Mouse (Mus musculus): ENCODE measurements around the gene Amhr2.

Gene Amhr2

GRCm38 (mm10) chr15:102445146-102445545 lies at the start of gene Amhr2:
Gene Amhr2 (plus strand): TSS chr15:102445367.
- no peak for DNase-seq

- no peak for DNase-seq
These were observed 46.5 kb upstream of the Amhr2 start for GRCm38 (mm10) chr15:102398629-102399028.

- peak; percentile 95 for DNase-seq
These were observed 45.6 kb upstream of the Amhr2 start for GRCm38 (mm10) chr15:102399229-102400221.

DNA sequence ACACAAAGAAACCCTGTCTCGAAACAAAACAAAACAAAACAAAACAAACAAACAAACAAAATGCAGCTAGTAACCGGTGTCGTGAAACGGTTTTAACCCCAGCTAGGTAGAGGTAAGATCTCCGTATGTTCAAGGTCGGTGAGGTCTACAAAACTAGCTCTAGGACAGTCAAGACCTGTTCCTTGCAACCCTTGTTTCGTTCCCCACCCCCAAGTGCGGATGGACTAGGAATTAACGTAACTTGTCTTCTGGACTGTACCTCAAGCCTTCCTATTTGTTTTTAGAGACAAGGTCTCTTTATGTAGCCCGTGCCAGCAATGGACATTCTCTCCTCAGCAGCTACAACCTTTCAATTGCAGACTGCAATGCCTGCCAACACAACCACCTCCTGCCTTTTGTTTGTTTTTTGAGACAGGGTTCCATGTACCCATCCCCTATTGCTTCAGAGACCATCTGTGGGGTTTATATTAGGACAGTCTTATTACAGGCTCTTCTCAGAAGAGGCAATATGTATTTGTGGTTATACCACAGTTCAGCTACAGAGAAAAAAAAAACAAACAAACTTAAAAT lies 44.6 kb upstream of the Amhr2 start:
- no peak for DNase-seq

DNA sequence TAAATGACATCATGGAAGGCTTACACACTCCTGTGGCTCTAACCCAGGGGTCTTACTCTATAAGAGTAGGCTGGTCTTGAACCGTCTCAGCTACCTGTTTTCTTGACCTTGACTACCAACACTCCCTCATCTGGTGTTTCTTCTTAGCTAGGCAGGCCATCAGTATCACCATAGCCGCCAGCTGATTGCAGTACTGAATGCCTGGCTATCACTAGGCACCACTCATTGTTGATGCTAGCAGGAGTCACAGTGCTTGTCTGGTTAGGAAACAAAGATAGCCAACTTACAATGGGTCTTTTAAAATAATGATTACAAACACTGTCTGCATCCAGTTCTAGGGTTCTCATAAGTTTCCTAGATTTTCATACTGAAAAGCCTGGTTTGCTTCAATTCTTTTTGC lies 43.9 kb upstream of the Amhr2 start:
- no peak for DNase-seq

DNA sequence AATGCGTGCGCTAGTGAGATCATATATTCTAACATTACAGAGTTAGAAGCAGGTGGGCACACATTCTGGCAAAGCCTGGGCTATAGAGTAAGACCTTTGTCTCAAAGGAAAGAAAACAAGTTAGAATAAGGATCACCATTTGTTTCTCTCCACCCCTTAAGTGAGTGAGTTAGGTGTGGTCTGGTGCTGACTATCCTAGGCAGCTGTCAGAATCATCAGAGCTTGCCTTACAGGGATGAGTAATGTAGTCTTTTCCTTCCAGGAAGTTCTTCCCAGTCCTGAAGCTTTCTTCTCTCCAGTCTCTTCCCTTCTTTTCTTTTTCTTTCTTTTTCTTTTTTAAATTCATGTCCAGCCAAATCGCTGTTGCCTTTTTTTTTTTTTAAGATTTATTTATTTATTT lies 43.0 kb upstream of the Amhr2 start:
- DNase-seq, result no peak

- no peak for DNase-seq
These were observed 40.3 kb upstream of the Amhr2 start for GRCm38 (mm10) chr15:102404608-102405488.

GRCm38 (mm10) chr15:102405489-102406195 lies 39.5 kb upstream of the Amhr2 start, which contains the start of gene Sp1:
Gene Sp1 (plus strand): TSS chr15:102406143.
- DNase-seq, result peak; percentile 100

- peak; percentile 90 for DNase-seq
These were observed 38.8 kb upstream of the Amhr2 start for GRCm38 (mm10) chr15:102406196-102406911.

DNA sequence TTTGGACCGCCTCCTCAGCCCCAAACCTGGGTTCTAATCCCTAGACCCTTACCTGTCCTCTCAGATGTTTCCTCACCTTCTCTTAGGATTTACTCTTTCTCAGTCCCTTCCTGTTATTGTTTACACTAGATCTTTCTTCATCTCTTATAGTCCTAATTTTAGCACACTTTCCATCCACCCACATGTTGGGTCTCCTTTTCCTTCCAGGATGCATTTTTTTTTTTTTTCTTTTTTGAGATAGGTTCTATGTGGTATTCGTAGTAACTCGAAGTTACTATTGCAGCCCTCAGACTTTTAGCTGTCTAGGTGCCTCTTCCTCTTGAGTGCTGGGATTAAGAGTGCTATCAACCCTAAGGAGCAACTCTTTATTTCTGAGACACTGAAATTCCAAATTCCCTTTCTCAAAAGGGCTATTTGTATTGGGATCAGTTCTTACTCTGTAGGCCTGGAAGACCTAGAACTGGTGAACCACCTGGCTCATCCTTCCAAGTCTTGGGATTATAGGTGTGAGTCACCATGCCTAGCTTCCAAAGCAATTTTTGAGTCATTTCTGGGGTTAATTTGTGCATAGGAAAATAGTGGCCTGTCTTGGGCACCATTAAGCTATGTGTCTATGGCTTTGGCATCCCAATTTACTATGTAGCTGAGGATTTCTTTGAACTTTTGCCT lies 38.1 kb upstream of the Amhr2 start:
- DNase-seq, result no peak

DNA sequence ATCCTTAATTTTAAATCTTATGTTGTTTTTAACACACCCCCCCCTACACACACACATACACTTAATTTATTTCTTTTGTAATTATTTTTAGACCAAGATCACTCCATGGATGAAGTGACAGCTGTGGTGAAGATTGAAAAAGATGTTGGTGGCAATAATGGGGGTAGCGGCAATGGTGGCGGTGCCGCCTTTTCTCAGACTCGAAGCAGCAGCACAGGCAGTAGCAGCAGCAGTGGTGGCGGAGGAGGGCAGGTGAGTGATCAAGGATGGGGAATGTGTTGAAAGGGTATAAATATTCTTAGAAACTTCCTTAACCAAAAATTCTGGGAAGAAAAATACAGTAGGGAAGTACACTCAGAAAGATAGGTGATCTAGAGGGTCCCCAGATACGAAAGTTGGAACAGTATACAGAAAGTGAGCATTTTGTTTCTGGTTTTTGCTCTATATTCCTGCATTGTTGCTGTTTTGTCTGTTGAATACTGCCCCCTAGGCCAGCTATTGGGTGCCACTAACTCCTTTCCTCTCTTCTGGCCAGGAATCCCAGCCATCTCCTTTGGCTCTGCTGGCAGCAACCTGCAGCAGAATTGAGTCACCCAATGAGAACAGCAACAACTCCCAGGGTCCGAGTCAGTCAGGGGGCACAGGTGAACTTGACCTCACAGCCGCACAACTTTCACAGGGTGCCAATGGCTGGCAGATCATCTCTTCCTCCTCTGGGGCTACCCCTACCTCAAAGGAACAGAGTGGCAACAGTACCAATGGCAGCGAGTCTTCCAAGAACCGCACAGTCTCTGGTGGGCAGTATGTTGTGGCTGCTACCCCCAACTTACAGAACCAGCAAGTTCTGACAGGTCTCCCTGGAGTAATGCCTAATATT lies 37.2 kb upstream of the Amhr2 start:
- DNase-seq, result no peak

- no peak for DNase-seq
These were observed 36.5 kb upstream of the Amhr2 start for GRCm38 (mm10) chr15:102408558-102409130.

- no peak for DNase-seq
These were observed 35.9 kb upstream of the Amhr2 start for GRCm38 (mm10) chr15:102409286-102409685.

DNA sequence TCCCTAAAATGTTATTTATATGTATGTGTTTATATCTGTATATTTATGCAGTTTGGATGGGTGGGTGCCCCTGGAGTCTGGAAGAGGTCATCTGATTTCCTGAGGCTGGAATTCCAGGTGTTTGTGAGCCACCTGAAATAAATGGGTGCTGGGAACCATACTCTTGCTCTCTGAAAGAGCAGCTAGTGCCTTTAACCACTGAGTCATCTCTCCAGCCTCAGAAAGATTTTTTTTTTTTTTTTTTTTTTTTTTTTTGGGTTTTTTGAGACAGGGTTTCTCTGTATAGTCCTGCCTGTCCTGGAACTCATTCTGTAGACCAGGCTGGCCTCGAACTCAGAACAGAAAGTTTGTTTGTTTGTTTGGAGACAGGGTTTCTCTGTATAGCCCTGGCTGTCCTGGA lies 34.1 kb upstream of the Amhr2 start:
- no peak for DNase-seq

DNA sequence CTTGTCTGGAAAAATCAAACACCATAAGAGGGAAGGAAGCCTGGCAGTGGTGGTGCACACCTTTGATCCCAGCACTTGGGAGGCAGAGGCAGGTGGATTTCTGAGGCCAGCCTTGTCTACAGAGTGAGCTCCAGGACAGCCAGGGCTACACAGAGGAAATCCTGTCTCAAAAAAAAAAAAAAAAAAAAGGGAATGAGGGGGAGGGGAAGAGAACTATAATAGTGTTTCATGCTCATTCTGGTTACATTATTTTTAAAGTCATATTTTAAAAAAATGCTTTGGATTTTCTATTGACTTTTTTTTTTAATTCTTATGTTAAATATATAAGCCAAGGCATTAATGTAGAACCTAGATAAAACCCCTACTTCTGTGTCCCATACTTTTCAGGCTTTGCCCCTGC lies 31.5 kb upstream of the Amhr2 start:
- no peak for DNase-seq

DNA sequence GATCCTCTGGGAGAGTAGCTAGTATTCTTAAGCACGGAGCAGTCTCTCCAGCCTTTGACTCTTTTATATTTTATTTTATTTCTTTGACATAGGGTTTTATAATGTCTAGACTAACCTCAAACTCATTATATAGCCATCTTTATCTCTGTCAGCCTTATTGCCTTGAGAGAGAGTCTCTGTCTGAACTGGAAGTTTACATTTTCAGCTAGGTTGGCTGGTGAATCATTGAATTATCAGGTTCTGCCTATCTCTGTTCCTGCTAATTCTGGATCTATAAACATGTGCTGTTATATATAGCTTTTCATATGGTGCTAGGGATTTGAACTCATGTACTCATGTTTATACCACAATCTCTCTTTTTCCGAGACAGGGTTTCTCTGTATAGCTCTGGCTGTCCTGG lies 27.6 kb upstream of the Amhr2 start:
- no peak for DNase-seq

GRCm38 (mm10) chr15:102420986-102421385 lies 24.2 kb upstream of the Amhr2 start:
- no peak for DNase-seq

GRCm38 (mm10) chr15:102421437-102421836 lies 23.7 kb upstream of the Amhr2 start:
- DNase-seq, result no peak

DNA sequence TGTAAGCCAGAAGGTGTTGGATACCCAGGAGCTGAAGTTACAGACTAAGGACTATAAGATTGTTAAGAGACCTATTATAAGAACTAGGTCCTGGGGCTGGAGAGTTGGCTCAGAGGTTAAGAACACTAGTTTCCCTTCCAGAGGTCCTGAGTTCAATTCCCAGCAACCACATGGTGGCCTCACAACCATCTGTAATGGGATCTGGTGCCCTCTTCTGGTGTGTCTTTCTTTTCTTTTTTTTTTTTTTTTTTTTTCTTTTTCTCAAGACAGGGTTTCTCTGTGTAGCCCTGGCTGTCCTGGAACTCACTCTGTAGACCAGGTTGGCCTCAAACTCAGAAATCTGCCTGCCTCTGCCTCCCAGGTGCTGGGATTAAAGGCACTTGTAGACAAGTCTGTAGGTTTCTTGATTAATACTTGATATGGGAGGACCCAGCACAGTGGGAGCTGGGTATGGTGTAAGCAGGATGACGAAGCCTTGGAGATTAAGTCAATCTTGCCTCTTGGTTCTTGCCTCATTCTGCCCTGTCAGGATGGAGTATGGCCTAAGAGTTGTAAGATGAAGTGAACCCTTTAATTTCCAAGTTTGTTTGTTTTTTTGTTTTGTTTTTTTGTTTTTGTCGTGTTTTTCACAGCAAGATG lies 21.4 kb upstream of the Amhr2 start:
- no peak for DNase-seq

Data from kidney, adult 11 months (tissue).